Mouse (Mus musculus): ENCODE data around the gene Prelid1. TPM values are rescaled to one million over a fixed set of nuclear protein-coding genes. Genes with fewer than 3 reads are reported as not detected.

Prelid1 gene
- total RNA-seq (2014; rRNA removed), result 159 and 187 TPM in 2 replicates
- polyA plus RNA-seq (2015; fragmentation: Nextera tagmentation; extraction: Ambion mirVana), result 313 and 316 TPM in 2 replicates

DNA sequence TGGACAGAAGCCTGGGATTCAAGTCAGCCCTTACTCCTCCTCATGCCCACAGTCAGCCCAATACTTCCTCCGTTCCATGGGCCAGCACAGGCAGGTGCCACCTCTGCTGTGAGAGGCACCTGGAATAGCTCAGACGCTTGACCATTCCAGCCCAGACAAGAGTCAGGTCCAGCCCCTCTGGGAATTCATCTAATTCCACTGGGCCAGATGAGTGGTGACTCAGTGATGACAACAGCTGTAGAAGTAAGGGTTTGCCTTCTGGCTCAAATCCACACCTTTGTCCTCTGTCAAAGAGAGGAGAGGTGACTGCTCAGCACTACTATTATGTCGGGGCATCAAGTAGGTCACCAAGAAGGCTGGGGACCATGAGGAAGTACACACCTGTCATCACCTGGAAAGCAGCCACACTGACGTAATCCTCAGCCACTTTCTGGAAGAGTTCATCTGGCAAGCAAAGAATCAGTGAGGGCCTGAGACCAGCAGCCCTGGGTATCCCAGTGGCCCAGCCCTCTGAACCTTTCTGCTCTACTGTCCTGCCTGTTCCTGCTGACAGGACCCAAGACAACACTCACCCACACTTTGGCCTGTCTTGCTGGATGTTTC is at the start of gene Prelid1:
Prelid1 (plus strand) TSS at position 570 of the 603 bp plus-strand sequence.
- no peaks in the 10 kb centered on the region for H3K9me3 ChIP-seq (ENCODE audit: low read length)
- H3K36me3 ChIP-seq (ENCODE audit: insufficient read depth), result peaks cover 34% of the 10 kb centered on the region
- H3K4me1 ChIP-seq (ENCODE audit: insufficient read depth), result peaks cover 12% of the 10 kb centered on the region; the same call in 1 of the 2 replicates
- no peak for DNase-seq
- H3K27me3 ChIP-seq (ENCODE audit: insufficient read depth, low read length), result no peaks in the 10 kb centered on the region
- no peak for ATAC-seq
- 0 out of 2 replicates have a peak within 1 kb of the TSS, but pooled peaks have one; percentile 73 for H3K27ac ChIP-seq (ENCODE audit: low read depth, low read length)
- H3K9ac ChIP-seq, result peak within 1 kb of the TSS; percentile 88
- no peak for TF ChIP-seq CTCF (IDR thresholded peaks at IDR 0.05; ENCODE audit: low read depth)
- peak within 1 kb of the TSS; percentile 90 for H3K4me2 ChIP-seq (ENCODE audit: low read depth)
- 84% methylated on average over 4 of the region's 4 CpGs for WGBS
- peak within 1 kb of the TSS; percentile 88 for H3K4me3 ChIP-seq (ENCODE audit: low read depth, low read length)

- TF ChIP-seq CTCF (IDR thresholded peaks at IDR 0.05; ENCODE audit: low read depth), result no peak
- ATAC-seq, result no peak
- no peak for DNase-seq
- H3K9me3 ChIP-seq (ENCODE audit: low read length), result no peaks in the 10 kb centered on the region
- no peaks in the 10 kb centered on the region for H3K4me1 ChIP-seq (ENCODE audit: insufficient read depth)
- no peak overlapping the region for H3K4me2 ChIP-seq (ENCODE audit: low read depth)
- H3K4me3 ChIP-seq (ENCODE audit: low read depth, low read length), result no peak overlapping the region
- no peak overlapping the region for H3K27ac ChIP-seq (ENCODE audit: low read depth, low read length)
- no peaks in the 10 kb centered on the region for H3K27me3 ChIP-seq (ENCODE audit: insufficient read depth, low read length)
- WGBS, result 88% methylated on average over 5 of the region's 5 CpGs
- H3K36me3 ChIP-seq (ENCODE audit: insufficient read depth), result peaks cover 44% of the 10 kb centered on the region
- no peak overlapping the region for H3K9ac ChIP-seq
Measured at GRCm38 (mm10) chr13:55277203-55277602, 43.1 kb upstream of the Prelid1 start.

DNA sequence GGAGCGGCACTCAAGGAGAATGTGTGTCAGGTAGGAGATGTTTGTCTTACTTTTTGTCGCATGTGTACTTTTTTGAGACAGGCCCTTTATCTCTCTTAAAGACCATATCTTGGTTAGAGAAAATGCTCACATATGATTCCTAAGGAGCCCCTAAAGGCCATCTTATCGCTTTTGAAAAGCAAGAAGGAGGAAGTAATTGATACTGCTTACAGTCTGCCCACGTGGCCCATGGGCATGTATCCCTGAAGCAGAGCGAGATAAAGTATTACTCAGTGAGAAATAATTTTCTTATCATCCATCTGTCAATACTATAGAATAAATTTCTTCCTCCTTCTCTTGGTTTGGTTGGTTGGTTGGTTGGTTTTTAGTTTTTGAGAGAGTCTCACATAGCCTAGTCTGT is 42.7 kb upstream of the Prelid1 start:
- peaks cover 43% of the 10 kb centered on the region for H3K36me3 ChIP-seq (ENCODE audit: insufficient read depth)
- H3K9ac ChIP-seq, result no peak overlapping the region

GRCm38 (mm10) chr13:55288854-55289253 is 31.4 kb upstream of the Prelid1 start:
- WGBS, result 75% methylated on average over 3 of the region's 3 CpGs
- Histone ChIP-seq H3K4me2 (ENCODE audit: low read depth) (no peak overlapping the region), H3K36me3 (ENCODE audit: insufficient read depth) (peaks cover 51% of the 10 kb centered on the region), H3K9ac (no peak overlapping the region), H3K27me3 (ENCODE audit: insufficient read depth, low read length) (no peaks in the 10 kb centered on the region), H3K27ac (ENCODE audit: low read depth, low read length) (no peak overlapping the region), H3K9me3 (ENCODE audit: low read length) (no peaks in the 10 kb centered on the region), H3K4me1 (ENCODE audit: insufficient read depth) (no peaks in the 10 kb centered on the region), H3K4me3 (ENCODE audit: low read depth, low read length) (no peak overlapping the region)
- TF ChIP-seq CTCF (IDR thresholded peaks at IDR 0.05; ENCODE audit: low read depth), result no peak
- DNase-seq, result peak; percentile 1
- ATAC-seq, result no peak

More for the DNA sequence above, 42.7 kb upstream of the Prelid1 start:
- Histone ChIP-seq H3K27ac (ENCODE audit: low read depth, low read length) (no peak overlapping the region), H3K4me3 (ENCODE audit: low read depth, low read length) (no peak overlapping the region), H3K9me3 (ENCODE audit: low read length) (no peaks in the 10 kb centered on the region), H3K4me2 (ENCODE audit: low read depth) (no peak overlapping the region), H3K4me1 (ENCODE audit: insufficient read depth) (no peaks in the 10 kb centered on the region), H3K27me3 (ENCODE audit: insufficient read depth, low read length) (no peaks in the 10 kb centered on the region)
- no peak for TF ChIP-seq CTCF (IDR thresholded peaks at IDR 0.05; ENCODE audit: low read depth)
- ATAC-seq, result no peak
- no peak for DNase-seq
- WGBS, result 94% methylated on average over 5 of the region's 5 CpGs

- no peaks in the 10 kb centered on the region for H3K27me3 ChIP-seq (ENCODE audit: insufficient read depth, low read length)
- no peak overlapping the region for H3K4me2 ChIP-seq (ENCODE audit: low read depth)
- H3K27ac ChIP-seq (ENCODE audit: low read depth, low read length), result no peak overlapping the region
- ATAC-seq (no peak), DNase-seq (no peak)
- H3K4me1 ChIP-seq (ENCODE audit: insufficient read depth), result no peaks in the 10 kb centered on the region
- 91% methylated on average over 1 of the region's 1 CpGs for WGBS
- no peaks in the 10 kb centered on the region for H3K9me3 ChIP-seq (ENCODE audit: low read length)
- H3K9ac ChIP-seq, result no peak overlapping the region
- TF ChIP-seq CTCF (IDR thresholded peaks at IDR 0.05; ENCODE audit: low read depth), result no peak
- H3K36me3 ChIP-seq (ENCODE audit: insufficient read depth), result peaks cover 58% of the 10 kb centered on the region
- no peak overlapping the region for H3K4me3 ChIP-seq (ENCODE audit: low read depth, low read length)
Measured at GRCm38 (mm10) chr13:55296760-55297159, 23.5 kb upstream of the Prelid1 start.

DNA sequence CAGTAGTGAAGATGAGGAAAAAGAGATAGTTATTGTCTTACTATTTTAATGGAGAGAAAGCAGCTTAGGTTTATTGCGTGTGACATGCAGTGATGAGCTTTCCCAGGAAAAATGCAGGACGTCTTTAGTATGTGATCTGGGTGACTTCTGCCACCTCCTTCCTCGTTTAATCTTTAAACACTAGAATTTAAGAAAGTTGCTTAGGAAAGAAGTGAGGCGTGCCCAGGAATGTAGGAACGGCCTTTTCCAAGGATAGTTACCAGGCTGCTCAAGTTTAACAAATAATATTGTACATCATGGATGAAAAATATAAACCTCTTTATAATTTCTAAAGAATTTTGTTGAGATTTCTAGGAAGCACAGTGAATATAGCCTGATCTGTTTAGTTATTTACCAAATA is 19.4 kb upstream of the Prelid1 start:
- no peak overlapping the region for H3K9ac ChIP-seq
- peaks cover 54% of the 10 kb centered on the region for H3K36me3 ChIP-seq (ENCODE audit: insufficient read depth)
- no peak overlapping the region for H3K4me2 ChIP-seq (ENCODE audit: low read depth)
- DNase-seq, result no peak
- no peak overlapping the region for H3K4me3 ChIP-seq (ENCODE audit: low read depth, low read length)
- H3K4me1 ChIP-seq (ENCODE audit: insufficient read depth), result no peaks in the 10 kb centered on the region
- ATAC-seq, result no peak
- H3K27me3 ChIP-seq (ENCODE audit: insufficient read depth, low read length), result no peaks in the 10 kb centered on the region
- H3K9me3 ChIP-seq (ENCODE audit: low read length), result no peaks in the 10 kb centered on the region
- no peak for TF ChIP-seq CTCF (IDR thresholded peaks at IDR 0.05; ENCODE audit: low read depth)
- H3K27ac ChIP-seq (ENCODE audit: low read depth, low read length), result no peak overlapping the region
- WGBS, result 94% methylated on average over 5 of the region's 5 CpGs

DNA sequence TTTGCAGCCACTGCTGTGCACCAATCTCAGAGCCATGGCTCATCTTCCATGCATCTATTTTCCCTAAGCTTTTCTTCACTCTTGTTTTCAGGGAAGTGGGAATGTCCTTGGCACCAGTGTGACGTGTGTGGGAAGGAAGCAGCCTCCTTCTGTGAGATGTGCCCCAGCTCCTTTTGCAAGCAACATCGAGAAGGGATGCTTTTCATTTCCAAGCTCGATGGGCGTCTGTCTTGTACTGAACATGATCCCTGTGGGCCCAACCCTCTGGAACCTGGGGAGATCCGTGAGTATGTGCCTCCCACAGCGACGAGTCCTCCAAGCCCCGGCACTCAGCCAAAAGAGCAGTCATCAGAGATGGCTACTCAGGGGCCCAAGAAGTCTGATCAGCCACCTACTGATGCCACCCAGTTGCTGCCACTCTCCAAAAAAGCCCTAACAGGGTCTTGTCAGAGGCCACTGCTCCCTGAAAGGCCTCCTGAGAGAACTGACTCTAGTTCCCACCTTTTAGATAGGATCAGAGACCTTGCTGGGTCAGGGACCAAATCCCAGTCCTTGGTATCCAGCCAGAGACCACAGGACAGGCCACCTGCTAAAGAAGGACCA is 8.2 kb upstream of the Prelid1 start:
- Histone ChIP-seq H3K27ac (ENCODE audit: low read depth, low read length) (no peak overlapping the region), H3K4me1 (ENCODE audit: insufficient read depth) (no peaks in the 10 kb centered on the region), H3K36me3 (ENCODE audit: insufficient read depth) (peaks cover 73% of the 10 kb centered on the region), H3K27me3 (ENCODE audit: insufficient read depth, low read length) (no peaks in the 10 kb centered on the region), H3K4me3 (ENCODE audit: low read depth, low read length) (no peak overlapping the region), H3K9me3 (ENCODE audit: low read length) (no peaks in the 10 kb centered on the region), H3K9ac (no peak overlapping the region), H3K4me2 (ENCODE audit: low read depth) (no peak overlapping the region)
- TF ChIP-seq CTCF (IDR thresholded peaks at IDR 0.05; ENCODE audit: low read depth), result no peak
- no peak for DNase-seq
- 93% methylated on average over 8 of the region's 8 CpGs for WGBS
- ATAC-seq, result no peak
